Mouse (Mus musculus) lung, embryonic 16.5 days (tissue): ENCODE data around the gene Zmynd8. TPM values are rescaled to one million over a fixed set of nuclear protein-coding genes. Genes with fewer than 3 reads are reported as not detected.

Source experiments
- ATAC-seq: fragments of 200-750 bp; cut with Nextera tagmentation; 2 replicates; pipeline ENCODE4 v1.8.0; 2017; ENCODE audit warnings: low read depth, mild to moderate bottlenecking, moderate library complexity
- H3K27ac ChIP-seq: fragments of 300-500 bp; sonication (generic); 2 replicates; pipeline ENCODE4 v1.5.1; 2014; ENCODE audit warnings: mild to moderate bottlenecking, control low read depth, low read length
- H3K27me3 ChIP-seq: fragments of 300-500 bp; sonication (generic); 2 replicates; pipeline ENCODE4 v1.6.1; 2014; ENCODE audit warnings: low read depth, low read length, mixed read lengths; ENCODE audit not compliant: control insufficient read depth, insufficient read depth
- H3K36me3 ChIP-seq: fragments of 300-500 bp; sonication (generic); 2 replicates; pipeline ENCODE4 v1.6.1; 2014; ENCODE audit warnings: low read length; ENCODE audit not compliant: control insufficient read depth, insufficient read depth
- H3K4me1 ChIP-seq: fragments of 300-500 bp; sonication (generic); replicated peaks from 2 replicates; pipeline ENCODE4 v1.6.1; 2014; ENCODE audit warnings: low read length, mixed read lengths; ENCODE audit not compliant: control insufficient read depth, insufficient read depth
- H3K4me2 ChIP-seq: fragments of 300-500 bp; sonication (generic); 2 replicates; pipeline ENCODE4 v1.6.1; 2014; ENCODE audit warnings: low read depth, low read length, control low read depth
- H3K4me3 ChIP-seq: fragments of 300-500 bp; sonication (generic); 2 replicates; pipeline ENCODE4 v1.5.1; 2014; ENCODE audit warnings: mild to moderate bottlenecking, low read length, control low read depth
- H3K9ac ChIP-seq: fragments of 300-500 bp; sonication (generic); 2 replicates; pipeline ENCODE4 v1.6.1; 2014; ENCODE audit warnings: low read length, control low read depth
- H3K9me3 ChIP-seq: fragments of 300-500 bp; sonication (generic); 2 replicates; pipeline ENCODE4 v1.6.1; 2016; ENCODE audit warnings: low read length; ENCODE audit not compliant: control insufficient read depth
- WGBS: fragments of 180-500 bp; shearing (Covaris S2); extraction: QIAGEN DNeasy Blood & Tissue Kit; methylation state at CpG from one replicate; pipeline ENCODE4 v1.1.7; 2014; 5-methylcytosine and 5-hydroxymethylcytosine counted together
- polyA plus RNA-seq: library from polyadenylated mRNA; unstranded; fragments of >200 nt; fragmentation: Nextera tagmentation; extraction: Ambion mirVana; gene quantifications from 2 replicates; pipeline ENCODE4 v1.2.1, GENCODE M21; 2015

Gene Zmynd8
- polyA plus RNA-seq, 1 experiment from 2014 or later, result 48.7 TPM

DNA sequence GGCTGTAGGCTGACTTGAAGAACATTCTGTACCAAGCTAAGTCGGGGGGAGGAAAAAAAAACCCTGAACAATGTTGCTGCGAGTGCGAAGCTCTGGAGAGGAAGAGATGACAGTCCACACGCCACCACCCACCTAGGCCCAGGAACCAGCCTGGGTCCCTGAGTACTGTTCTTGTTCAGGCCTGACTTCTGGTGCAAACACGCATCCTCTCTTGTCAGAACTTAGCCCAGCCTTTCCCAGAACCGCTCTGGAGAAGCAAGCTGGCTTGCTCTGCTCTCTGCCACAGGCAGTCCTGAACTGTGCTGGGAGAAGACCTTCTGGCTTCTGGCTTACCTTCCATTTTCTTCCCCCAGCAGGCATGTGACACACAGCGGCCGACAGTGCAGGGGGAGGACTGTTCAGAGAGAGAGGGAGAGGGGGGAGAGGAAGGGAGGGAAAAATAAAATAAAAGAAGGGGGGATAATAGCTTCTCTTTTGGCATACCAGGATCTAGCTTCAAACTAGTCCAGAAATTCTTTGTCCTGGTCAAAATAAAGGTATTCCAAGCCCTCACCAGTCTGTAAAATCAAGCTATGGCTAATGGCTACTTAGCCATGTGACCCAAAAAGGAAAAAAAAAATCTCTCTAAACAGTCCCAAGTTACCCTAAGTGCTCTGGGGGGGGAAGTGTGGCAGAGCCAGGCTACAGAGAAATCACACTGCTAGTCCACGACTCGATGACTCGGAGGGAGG lies 14.8 kb downstream of the Zmynd8 start:
- Histone ChIP-seq H3K4me1 (peaks cover 94% of the 10 kb centered on the region), H3K36me3 (no peaks in the 10 kb centered on the region), H3K4me3 (peak overlapping the region; percentile 43), H3K9me3 (no peaks in the 10 kb centered on the region), H3K9ac (peak overlapping the region; percentile 79), H3K27ac (peak overlapping the region; percentile 100), H3K27me3 (no peaks in the 10 kb centered on the region), H3K4me2 (peak overlapping the region; percentile 73)
- WGBS, result 3% methylated on average over 11 of the region's 11 CpGs
- no peak for ATAC-seq

GRCm38 (mm10) chr2:165883006-165883405 lies 15.8 kb downstream of the Zmynd8 start:
- Histone ChIP-seq H3K27ac (peak overlapping the region; percentile 100), H3K4me1 (peaks cover 92% of the 10 kb centered on the region), H3K4me2 (peak overlapping the region; percentile 73), H3K27me3 (no peaks in the 10 kb centered on the region), H3K9me3 (no peaks in the 10 kb centered on the region), H3K36me3 (no peaks in the 10 kb centered on the region), H3K9ac (peak overlapping the region; percentile 79), H3K4me3 (peak overlapping the region; percentile 43)
- no peak for ATAC-seq
- WGBS, result 4% methylated on average over 6 of the region's 6 CpGs

DNA sequence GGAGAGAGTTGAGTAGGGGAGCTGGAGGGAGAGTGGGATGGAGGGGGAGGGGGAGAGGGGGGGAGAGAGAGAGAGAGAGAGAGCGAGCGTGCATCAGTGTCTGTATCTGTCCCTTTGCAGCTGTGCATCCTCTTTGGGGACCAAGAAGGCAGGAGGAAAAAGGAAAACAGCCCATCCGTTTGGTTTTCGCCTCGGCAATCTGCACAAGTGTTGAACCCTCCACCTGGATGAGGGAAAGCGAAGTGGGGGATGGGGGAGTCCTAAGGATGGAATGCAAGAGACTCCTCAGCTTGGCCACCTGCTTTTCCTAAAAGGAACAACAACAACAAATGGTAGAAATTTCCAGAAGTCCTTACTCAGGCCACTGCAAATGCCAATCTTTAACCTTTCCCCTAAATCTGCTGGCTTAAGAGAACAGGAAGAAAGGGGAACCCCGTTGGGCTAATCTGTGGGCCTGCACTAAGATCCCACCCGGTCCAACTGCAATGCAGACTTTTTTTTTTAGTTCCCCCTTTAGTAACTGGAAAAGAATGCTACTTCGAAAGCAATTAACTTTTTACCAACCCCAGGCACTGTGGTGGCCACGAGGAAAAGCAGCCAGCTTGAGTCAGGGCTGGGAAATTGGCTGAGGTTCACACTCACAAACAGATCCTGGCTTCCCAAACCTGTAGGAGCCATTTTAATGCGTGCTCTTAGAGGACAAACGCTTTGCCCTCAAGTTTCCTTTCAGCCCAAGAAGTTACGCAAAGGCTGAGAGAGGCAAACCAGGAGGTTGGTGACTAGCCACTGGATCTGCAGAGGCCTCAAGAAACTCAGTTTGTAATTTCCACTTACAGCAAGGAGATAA lies 17.0 kb downstream of the Zmynd8 start:
- Histone ChIP-seq H3K4me3 (peak overlapping the region; percentile 43), H3K36me3 (no peaks in the 10 kb centered on the region), H3K4me1 (peaks cover 92% of the 10 kb centered on the region), H3K9ac (peak overlapping the region; percentile 79), H3K4me2 (peak overlapping the region; percentile 73), H3K9me3 (no peaks in the 10 kb centered on the region), H3K27ac (peak overlapping the region; percentile 100), H3K27me3 (no peaks in the 10 kb centered on the region)
- no peak for ATAC-seq
- WGBS, result 16% methylated on average over 12 of the region's 13 CpGs

DNA sequence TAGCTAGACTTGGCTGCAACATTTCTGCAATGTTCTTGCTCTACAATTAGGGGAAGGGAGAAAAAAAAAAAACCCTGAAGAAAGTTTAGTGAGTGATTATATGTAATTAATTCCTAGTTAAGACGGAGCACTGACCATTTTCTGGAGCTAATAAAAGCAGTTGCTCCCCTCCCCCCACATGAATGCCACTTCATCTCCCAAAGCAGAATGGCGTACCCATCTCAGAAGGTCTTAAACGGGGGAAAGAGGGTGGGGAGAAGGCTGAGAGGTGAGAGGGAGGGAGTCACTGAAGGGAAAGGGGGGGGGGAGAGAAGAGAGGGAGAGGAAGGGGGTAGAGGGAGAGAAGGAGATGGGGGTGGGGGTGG lies 17.6 kb downstream of the Zmynd8 start:
- no peak for ATAC-seq
- H3K4me3 ChIP-seq, result no peak overlapping the region
- H3K9me3 ChIP-seq, result no peaks in the 10 kb centered on the region
- H3K9ac ChIP-seq, result no peak overlapping the region
- H3K36me3 ChIP-seq, result no peaks in the 10 kb centered on the region
- no peaks in the 10 kb centered on the region for H3K27me3 ChIP-seq
- H3K27ac ChIP-seq, result peak overlapping the region; percentile 100
- 16% methylated on average over 3 of the region's 3 CpGs for WGBS
- peaks cover 92% of the 10 kb centered on the region for H3K4me1 ChIP-seq
- no peak overlapping the region; the same call in 1 of the 2 replicates for H3K4me2 ChIP-seq

DNA sequence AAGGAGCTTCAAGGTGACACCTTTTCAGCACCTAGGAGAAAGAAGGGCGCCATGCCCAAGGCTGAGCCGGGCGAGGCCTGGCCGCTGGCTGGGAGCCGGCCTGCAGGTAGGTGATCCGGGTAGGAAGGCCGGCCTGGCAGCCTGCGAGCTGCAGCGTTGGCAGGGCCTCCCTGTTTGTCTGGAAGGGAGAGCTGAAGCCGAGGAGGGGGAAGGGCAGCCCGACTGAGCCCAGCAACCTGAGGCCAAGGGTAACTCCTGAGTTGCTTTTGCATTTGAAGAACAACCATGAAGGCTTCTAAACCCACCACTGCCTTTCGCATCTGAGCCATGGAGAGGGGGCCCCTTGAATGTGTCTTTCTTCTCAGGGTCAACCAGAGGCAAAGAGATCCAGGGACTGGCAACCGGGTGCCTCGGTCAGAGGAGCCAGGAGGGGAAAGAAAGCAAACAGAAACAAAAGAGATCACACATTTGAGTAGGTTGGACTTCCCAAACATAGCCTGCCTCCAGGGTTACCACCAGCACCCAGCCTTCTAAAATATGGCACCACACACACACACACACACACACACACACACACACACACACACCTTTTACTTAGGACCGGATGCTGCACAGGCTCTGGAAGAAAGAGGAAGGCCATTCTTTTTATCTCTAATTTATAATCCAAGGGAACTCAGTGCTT lies 18.2 kb downstream of the Zmynd8 start:
- WGBS, result 10% methylated on average over 15 of the region's 15 CpGs

DNA sequence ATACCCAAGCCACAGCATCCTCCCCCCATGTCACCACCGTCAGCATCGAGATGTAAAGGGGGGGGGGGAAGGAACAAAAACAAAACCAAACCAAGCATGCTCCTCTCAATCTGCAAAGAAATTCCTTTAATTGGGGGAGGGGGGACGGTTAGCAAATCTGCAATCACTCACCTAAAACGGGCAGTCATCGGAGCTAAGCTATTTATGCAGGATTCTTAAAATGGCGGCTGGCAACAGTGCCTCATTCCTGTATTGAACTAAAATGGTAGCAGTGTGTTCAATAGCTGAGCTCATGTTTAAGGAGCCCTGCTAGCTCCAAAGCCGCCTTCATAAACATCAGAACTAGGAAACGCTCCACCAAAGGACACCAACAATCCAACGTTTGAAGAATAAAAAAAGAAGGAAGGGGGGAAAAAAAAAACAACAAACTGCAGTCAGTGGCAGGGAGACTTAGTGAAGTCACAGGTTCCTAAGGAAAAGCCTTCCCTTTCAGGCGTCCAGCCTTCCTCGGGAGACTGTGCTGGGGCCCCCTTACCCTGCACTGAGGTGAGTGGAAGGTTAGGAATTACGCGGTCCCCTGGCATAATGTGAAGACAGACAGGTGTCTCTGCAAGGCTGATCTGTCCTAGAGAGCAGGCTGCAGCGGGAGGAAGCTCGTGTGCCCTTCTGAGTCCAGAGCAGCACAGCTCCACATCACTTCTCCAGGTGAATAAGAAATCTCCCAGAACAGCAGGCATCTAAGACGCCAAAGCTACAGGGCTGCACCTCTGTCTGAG lies 19.2 kb downstream of the Zmynd8 start:
- Histone ChIP-seq H3K27me3 (no peaks in the 10 kb centered on the region), H3K27ac (peak overlapping the region; percentile 100), H3K9me3 (no peaks in the 10 kb centered on the region), H3K9ac (peak overlapping the region; percentile 66), H3K4me3 (peak overlapping the region; percentile 3; the same call in 1 of the 2 replicates), H3K4me2 (peak overlapping the region; percentile 45), H3K36me3 (no peaks in the 10 kb centered on the region), H3K4me1 (peaks cover 93% of the 10 kb centered on the region)
- ATAC-seq, result no peak
- WGBS, result 16% methylated on average over 16 of the region's 16 CpGs

More for the DNA sequence above, 18.2 kb downstream of the Zmynd8 start:
- Histone ChIP-seq H3K27ac (peak overlapping the region; percentile 100), H3K9me3 (no peaks in the 10 kb centered on the region), H3K36me3 (no peaks in the 10 kb centered on the region), H3K9ac (peak overlapping the region; percentile 66), H3K4me3 (0 out of 2 replicates have a peak overlapping the region, but pooled peaks have one; percentile 1), H3K4me2 (peak overlapping the region; percentile 45), H3K4me1 (peaks cover 92% of the 10 kb centered on the region), H3K27me3 (no peaks in the 10 kb centered on the region)
- peak; percentile 17; the same call in 1 of the 2 replicates for ATAC-seq

DNA sequence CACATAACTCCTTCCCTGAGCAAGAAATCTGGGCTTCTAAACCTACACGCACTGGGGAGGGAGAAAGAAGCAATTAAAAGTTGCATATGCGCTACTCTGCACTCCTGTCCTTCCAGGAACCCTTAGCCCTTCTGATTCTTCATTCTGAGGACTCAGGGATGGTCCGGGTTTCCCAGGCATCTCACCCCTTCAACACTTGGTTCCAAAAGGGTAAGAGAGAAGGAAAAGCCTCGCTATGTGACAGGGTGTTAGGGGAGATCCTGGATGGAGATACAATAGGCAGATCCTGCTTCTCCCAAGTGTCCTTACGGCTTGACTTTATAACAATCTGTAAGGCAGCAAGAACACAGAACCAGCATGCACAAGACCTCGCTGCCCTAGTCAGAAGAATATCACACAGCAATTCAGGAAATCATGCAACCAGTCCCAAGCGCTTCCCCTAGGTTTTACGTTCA lies 19.9 kb downstream of the Zmynd8 start:
- Histone ChIP-seq H3K4me3 (peak overlapping the region; percentile 4; the same call in 1 of the 2 replicates), H3K4me1 (peaks cover 94% of the 10 kb centered on the region), H3K9me3 (no peaks in the 10 kb centered on the region), H3K36me3 (no peaks in the 10 kb centered on the region), H3K27me3 (no peaks in the 10 kb centered on the region), H3K9ac (peak overlapping the region; percentile 66), H3K4me2 (peak overlapping the region; percentile 45), H3K27ac (peak overlapping the region; percentile 100)
- ATAC-seq, result no peak
- WGBS, result 38% methylated on average over 8 of the region's 8 CpGs

GRCm38 (mm10) chr2:165878021-165878585 lies 20.7 kb downstream of the Zmynd8 start:
- Histone ChIP-seq H3K9me3 (no peaks in the 10 kb centered on the region), H3K36me3 (no peaks in the 10 kb centered on the region), H3K4me2 (peak overlapping the region; percentile 45; the same call in 1 of the 2 replicates), H3K4me3 (no peak overlapping the region), H3K27me3 (no peaks in the 10 kb centered on the region), H3K4me1 (peaks cover 96% of the 10 kb centered on the region), H3K9ac (0 out of 2 replicates have a peak overlapping the region, but pooled peaks have one; percentile 23), H3K27ac (peak overlapping the region; percentile 67)
- WGBS, result 18% methylated on average over 10 of the region's 10 CpGs
- no peak for ATAC-seq
